Mouse (Mus musculus) lung, postnatal 36 days (tissue): ENCODE results near the gene Ms4a18.

Experiments
- DNase-seq: peaks from one replicate; pipeline ENCODE4 v3.0.0; 2022; ENCODE audit warnings: mixed read lengths

The Ms4a18 gene

DNA sequence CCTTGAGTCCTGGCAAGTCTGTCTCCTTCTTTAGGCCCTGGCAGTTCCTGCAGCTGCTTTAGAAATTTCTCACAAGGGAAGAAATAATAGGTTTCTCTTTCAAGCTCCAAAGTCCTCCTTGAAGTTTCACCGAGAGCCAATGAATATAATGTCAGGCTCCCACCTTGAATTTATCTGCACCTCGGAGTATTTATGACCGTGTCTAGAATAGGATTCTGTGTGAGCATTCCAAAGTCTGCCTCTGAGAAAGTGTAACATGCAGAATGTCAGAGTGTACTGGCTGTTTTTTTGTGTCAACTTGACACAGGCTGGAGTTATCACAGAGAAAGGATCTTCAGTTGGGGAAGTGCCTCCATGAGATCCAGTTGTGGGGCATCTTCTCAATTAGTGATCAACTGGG is at the start of gene Ms4a18:
Ms4a18 (minus strand) TSS at position 141 of the 400 bp plus-strand sequence.
- no peak for DNase-seq

DNA sequence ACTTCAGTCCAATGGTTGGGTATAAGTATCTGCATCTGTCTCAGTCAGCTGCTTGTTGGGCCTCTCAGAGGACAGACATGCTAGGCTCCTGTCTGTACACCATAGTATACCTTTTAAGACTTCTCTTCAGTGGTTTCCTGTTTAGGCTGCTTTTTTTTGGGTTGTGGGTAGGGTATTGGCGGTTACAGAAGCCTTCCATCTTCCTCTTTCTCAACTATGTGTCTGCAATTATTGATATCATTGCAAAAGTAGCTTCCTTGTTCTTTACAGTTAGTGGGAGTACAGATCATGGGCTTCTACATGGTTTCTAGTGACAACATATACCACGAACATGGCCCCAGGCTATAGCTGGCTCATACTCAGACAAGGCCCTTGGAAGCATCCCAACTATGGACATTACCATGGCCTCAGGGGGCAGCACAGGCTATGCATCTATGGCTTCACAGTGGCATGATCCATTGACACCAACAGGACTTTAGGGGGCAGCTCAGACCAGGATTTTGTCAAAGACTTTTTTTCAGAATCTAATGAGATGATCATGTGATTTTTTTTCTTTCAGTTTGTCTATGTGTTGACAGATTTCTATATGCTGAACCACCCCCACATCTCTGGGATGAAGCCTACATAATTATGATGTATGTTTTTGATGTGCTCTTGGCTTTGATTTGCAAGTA is 47.5 kb upstream of the Ms4a18 start:
- peak; percentile 51 for DNase-seq

DNA sequence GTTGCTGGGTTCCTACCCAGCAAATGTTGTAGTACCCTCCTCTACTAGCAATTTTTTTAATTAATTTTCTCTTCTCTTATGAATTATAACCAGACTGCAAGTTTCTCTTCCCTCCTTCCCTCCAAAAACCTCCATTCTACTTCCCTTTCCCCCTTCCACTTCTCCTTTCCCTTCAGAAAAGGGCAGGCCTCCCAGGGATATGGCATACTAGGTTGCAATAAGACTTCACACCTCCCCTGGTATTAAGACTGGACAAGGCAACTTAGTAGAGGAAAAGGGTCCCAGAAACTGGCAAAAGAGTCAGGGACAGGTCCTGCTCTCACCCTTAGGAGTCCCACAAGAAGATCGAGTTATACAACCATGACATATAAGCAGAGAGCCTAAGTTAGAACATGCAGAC is 43.1 kb upstream of the Ms4a18 start:
- no peak for DNase-seq

- peak; percentile 24 for DNase-seq
Observed at GRCm38 (mm10) chr19:11059967-11060366, 42.1 kb upstream of the Ms4a18 start.

DNA sequence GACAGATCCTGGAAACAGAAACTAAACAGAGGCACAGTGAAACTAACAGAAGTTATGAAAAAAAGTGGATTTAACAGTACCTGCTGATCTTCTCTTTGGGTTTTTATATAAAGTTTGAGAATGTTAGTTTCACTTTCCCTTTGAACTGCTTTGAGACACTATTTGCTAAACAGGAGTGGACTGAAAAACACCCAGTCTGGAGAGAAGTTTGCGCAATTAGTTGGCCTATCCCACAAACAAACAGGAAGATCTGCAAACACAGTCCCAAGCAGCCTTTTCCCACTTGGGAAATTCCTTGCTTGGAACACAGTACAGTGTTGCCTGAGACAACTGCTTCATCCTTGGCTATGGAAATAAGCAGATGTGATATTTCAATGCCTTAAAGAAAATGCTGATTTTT is 37.9 kb upstream of the Ms4a18 start:
- peak; percentile 69 for DNase-seq

GRCm38 (mm10) chr19:11053277-11053676 is 35.4 kb upstream of the Ms4a18 start:
- no peak for DNase-seq

GRCm38 (mm10) chr19:11052877-11053276 is 35.0 kb upstream of the Ms4a18 start:
- peak; percentile 18 for DNase-seq

GRCm38 (mm10) chr19:11050286-11050685 is 32.5 kb upstream of the Ms4a18 start:
- peak; percentile 21 for DNase-seq

GRCm38 (mm10) chr19:11049426-11049825 is 31.6 kb upstream of the Ms4a18 start:
- DNase-seq, result no peak

GRCm38 (mm10) chr19:11048503-11048902 is 30.7 kb upstream of the Ms4a18 start:
- DNase-seq, result no peak

DNA sequence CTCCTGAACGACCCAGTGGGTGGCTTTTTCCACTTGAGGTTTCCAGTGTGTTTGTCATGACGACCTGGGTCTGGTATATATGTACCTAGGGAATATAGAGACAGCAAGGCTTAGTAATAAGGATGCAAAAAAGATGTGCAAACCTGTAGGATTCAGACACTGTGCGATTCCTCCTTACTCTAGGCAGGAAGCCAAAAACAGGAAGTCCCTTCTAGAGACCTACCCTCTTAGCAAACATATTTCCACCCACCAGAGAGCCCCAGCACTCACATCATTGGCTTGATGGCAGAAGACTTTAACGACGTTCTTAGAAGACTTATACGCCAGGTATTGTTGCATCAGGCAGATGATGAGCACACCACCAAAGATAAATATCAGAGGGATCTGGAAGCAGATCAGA is 30.2 kb upstream of the Ms4a18 start:
- peak; percentile 41 for DNase-seq

DNA sequence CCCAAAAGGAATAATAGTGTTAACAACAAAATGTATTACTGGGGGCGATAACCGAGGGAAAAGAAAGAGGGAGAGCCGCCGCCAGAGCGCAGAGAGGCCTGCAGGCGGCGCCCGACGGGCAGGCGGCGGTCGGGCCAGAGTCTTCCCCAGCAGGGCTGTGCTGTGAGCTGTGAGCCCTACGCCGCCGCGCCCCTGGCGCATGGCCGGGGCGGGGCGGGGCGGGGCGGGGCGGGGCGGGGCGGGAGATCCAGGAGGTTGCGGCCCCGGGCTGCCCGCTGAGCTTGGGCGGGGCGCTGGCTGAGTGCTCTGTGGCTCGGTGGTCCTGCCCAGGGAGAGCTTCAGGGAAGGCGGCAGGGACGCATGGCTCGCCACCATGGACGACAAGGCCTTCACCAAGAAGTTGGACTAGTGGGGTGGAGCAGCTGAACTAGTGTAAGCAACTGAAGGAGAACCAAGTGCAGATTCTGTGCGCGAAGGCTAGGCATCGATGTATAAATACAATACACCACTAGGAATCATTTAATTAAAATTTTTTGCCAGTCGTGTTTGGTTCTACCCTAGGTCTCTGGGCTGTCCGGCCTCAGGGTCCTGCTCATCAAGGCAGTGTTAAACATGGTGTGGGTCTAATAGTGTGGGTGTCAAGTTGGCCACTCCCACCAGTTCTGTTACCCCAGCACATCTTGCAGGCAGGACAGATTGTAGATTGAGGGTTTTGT is 27.3 kb upstream of the Ms4a18 start:
- peak; percentile 70 for DNase-seq

DNA sequence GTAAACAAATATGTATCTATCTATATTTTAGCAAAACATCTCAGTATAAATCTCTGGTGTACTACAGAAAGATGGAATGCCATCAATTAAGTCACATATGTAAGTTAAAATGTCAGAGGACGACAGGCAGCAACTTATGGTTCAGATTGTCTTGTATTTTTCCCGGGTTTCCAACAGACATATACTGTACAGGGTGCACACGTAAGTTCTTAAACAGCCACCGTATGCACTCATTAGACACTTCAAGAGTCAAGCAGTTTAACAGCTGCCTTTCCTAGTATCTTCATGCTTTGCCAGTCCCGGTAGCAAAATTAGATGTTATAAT is 26.8 kb upstream of the Ms4a18 start:
- no peak for DNase-seq

DNA sequence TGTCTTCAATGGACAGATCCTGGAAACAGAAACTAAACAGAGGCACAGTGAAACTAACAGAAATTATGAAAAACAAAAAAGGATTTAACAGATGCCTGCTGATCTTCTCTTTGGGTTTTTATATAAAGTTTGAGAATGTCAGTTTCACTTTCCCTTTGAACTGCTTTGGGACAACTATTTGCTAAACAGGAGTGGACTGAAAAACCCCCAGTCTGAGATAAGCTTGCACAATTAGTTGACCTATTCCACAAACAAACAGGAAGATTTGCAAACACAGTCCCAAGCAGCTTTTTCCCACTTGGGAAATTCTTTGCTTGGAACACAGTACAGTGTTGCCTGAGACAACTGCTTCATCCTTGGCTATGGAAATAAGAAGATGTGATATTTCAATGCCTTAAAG is 19.7 kb upstream of the Ms4a18 start:
- DNase-seq, result no peak

- DNase-seq, result no peak
Observed at GRCm38 (mm10) chr19:11022382-11022781, 4.6 kb upstream of the Ms4a18 start.

- no peak for DNase-seq
Observed at GRCm38 (mm10) chr19:11017251-11017650, 580 bp downstream of the Ms4a18 start.

DNA sequence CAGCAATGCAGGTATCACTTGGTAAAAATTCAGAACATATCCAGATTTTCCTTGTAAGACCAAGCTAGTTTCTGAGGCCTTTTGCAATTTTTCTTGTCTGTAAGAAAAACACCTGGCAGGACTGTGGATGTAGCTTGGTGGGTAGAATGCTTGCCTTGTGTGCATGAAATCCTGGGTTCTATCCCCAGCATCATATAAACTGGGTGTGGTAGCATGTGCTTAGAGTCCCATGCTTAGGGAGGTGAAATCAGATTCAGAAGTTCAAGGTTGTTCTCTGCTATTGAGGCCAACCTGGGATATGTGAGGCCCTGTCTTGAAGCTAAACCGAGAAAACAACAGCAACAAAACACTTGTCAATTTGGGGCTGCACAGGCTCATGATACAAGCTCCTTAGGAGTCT is 1.8 kb downstream of the Ms4a18 start:
- no peak for DNase-seq

DNA sequence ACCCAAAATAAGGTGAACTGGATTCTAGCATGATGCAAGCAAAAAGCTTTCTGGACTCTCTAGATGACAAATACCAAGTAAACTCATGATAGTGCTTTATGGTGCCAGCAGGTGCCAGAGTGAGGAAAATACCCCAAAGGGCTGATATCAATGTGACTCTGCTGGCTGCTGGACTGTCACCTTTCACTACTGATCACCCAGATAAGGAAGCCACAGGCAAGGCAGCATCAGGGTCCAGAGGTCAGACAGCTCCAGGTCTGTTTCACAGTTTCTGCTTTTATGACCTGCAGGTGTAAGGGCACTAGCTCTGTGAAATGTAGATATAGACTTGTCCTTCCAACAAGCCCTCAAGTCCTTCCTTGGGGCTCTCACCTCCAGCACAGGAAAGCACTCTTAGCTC is 2.4 kb downstream of the Ms4a18 start:
- no peak for DNase-seq

DNA sequence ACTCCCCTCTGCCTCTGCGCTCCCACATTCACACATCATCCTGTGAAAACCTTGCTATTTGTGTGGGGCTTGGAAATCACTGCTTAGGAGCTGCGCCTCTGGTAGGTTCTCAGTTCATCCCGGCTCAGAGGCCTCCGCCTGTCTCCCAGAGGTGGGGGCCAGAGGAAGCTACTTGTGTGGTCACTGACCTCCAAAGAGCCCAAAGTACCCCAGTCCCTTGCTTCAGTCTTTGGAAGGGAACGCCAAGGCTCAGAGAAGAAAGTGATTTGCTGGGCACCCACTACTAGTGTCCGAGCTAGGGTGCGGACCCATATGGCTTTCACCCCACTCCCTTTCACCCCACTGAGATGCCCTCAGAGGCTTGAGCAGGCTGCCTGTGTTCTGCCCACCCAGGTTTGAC is 24.7 kb downstream of the Ms4a18 start, which contains the start of gene Ms4a15:
Ms4a15 (minus strand) TSS at position 101 of the 400 bp plus-strand sequence.
- DNase-seq, result no peak

DNA sequence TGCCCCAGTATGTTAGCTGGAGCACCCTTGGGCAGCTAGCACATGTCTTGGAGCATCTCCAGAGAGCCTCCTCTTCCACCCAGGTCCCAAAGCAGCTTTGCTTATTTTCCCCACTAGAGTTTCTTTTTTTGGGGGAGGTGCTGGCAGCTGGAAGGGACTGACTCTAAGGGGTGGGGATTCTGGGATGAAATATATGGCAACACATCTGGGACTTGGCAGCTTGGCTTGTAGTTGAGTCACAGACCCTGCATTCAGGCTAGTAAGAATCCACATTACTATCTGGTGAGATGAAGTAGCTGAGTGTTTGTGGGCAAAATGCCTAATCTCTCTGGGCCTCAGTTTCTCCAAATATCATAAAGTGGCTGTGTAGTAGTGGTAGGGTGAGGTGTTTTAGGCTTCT is 25.9 kb downstream of the Ms4a18 start:
- DNase-seq, result no peak

DNA sequence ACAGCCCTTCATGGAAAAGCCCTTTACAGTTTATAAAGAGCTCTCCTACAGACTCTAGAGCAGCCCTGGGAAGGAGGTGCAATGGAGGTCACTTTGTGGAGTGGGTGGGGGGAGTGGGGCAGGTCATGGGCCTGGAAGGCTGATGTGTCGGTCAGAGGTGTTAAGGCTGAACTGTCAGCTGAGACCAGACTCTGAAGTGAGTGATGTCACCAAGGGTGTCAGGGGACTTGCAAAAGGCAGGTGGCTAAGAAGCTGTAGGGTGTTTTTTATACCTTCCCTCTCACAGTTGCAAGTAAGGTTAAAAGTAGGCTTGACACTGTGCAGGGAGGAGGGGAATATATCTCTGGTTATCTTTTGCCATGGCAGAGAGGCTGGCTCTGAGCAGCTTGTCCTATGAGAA is 27.1 kb downstream of the Ms4a18 start:
- no peak for DNase-seq

DNA sequence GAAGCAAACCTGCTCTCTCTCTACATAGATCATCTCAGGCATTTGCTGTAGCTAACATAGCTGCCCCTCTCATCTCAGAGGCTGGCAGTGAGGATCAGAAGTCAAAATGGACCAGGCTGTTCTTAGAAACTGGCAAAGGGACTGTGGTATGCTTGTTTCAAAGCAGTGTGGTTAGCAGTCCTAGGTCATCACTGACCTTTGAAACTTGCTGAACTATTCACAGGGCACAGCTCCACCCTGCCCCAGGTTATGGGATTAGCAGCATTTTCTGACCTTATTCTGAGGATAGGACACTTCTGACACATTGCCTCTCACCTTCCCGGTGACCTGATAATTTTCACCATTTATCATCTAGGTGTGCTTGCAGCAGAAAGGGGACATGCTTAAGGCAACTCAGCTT is 29.3 kb downstream of the Ms4a18 start:
- no peak for DNase-seq

- DNase-seq, result no peak
Observed at GRCm38 (mm10) chr19:10985889-10986288, 31.9 kb downstream of the Ms4a18 start.

DNA sequence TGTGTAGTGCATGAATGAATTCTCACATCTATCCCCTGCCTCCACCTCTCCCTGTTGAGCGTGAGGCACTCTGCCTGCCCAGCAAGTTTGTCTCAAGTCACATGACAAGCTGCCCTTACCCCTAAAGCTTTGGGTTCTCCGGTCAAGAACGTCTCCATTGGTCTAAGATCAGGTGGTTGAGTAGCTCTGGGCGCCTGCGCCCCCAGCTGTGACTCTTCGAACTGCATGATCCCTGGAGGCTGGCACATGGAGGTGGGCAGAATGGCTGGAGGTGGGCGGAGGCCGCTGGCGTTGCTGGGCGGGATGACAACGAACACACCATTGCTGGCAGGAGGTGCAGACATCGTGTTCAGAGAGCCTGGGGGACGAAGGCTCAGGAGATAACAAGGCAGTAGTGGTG is 33.3 kb downstream of the Ms4a18 start:
- DNase-seq, result no peak

GRCm38 (mm10) chr19:10983146-10983545 is 34.7 kb downstream of the Ms4a18 start:
- peak; percentile 66 for DNase-seq
